Mouse (Mus musculus) forebrain, embryonic 16.5 days (tissue): ENCODE data around the gene Atxn7l3. TPM values are rescaled to one million over a fixed set of nuclear protein-coding genes. Genes with fewer than 3 reads are reported as not detected.

Experiments
- ATAC-seq: fragments of 200-750 bp; cut with Nextera tagmentation; 2 replicates; pipeline ENCODE4 v1.8.0; 2017; ENCODE audit warnings: mild to moderate bottlenecking, moderate library complexity
- H3K27ac ChIP-seq: fragments of 300-500 bp; sonication (generic); 2 replicates; pipeline ENCODE4 v1.5.1; 2014; ENCODE audit warnings: low read length, control low read depth
- H3K27me3 ChIP-seq: fragments of 300-500 bp; sonication (generic); replicated peaks from 2 replicates; pipeline ENCODE4 v1.6.1; 2014; ENCODE audit warnings: low read length; ENCODE audit not compliant: control insufficient read depth, insufficient read depth
- H3K36me3 ChIP-seq: fragments of 300-500 bp; sonication (generic); 2 replicates; pipeline ENCODE4 v1.6.1; 2014; ENCODE audit not compliant: control insufficient read depth, insufficient read depth
- H3K4me1 ChIP-seq: fragments of 300-500 bp; sonication (generic); replicated peaks from 2 replicates; pipeline ENCODE4 v1.6.1; 2014; ENCODE audit warnings: low read length; ENCODE audit not compliant: control insufficient read depth, insufficient read depth
- H3K4me2 ChIP-seq: fragments of 300-500 bp; sonication (generic); 2 replicates; pipeline ENCODE4 v1.6.1; 2014; ENCODE audit warnings: mild to moderate bottlenecking, low read length, control low read depth
- H3K4me3 ChIP-seq: fragments of 300-500 bp; sonication (generic); replicated peaks from 2 replicates; pipeline ENCODE4 v1.5.1; 2014; ENCODE audit warnings: mild to moderate bottlenecking, low read length, control low read depth
- H3K9ac ChIP-seq: fragments of 300-500 bp; sonication (generic); replicated peaks from 2 replicates; pipeline ENCODE4 v1.6.1; 2014; ENCODE audit warnings: low read depth, low read length, control low read depth
- H3K9me3 ChIP-seq: fragments of 300-500 bp; sonication (generic); 2 replicates; pipeline ENCODE4 v1.6.1; 2016; ENCODE audit warnings: low read length; ENCODE audit not compliant: control insufficient read depth
- WGBS: fragments of 180-500 bp; shearing (Covaris S2); extraction: QIAGEN DNeasy Blood & Tissue Kit; methylation state at CpG from one replicate; pipeline ENCODE4 v1.1.7; 2014; 5-methylcytosine and 5-hydroxymethylcytosine counted together
- polyA plus RNA-seq: library from polyadenylated mRNA; unstranded; fragments of >200 nt; fragmentation: Nextera tagmentation; extraction: Ambion mirVana; gene quantifications from 2 replicates; pipeline ENCODE4 v1.2.1, GENCODE M21; 2015

The Atxn7l3 gene
- polyA plus RNA-seq, 1 experiment from 2014 or later = 29.5 TPM

DNA sequence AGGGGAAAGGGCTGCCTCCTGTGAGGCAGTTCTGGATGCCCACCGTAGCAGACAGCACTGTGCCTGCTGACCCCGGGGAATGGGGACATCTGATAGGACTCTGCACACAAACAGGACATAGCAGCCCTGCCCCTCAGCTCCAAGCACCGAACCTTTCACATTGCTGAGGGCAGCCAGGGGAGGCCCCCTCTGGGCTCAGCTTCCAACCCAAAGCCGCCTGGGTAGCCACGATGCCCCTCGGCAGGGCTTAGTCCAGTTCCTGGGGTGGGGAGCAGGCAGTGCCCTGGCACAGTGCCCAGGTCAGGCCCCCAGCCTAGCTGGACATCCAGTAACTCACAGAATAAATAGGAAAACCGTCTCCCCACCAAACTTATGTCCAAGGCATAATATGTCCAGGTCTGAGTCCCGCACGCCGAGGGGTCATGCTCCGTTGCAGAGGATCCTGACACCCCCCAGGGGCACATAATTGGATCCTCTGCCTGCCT, 5.3 kb downstream of the Atxn7l3 start:
- no peak overlapping the region for H3K9ac ChIP-seq
- H3K36me3 ChIP-seq = peaks cover 18% of the 10 kb centered on the region
- no peak for ATAC-seq

GRCm38 (mm10) chr11:102290141-102290540, 6.3 kb downstream of the Atxn7l3 start:
- H3K36me3 ChIP-seq = peaks cover 18% of the 10 kb centered on the region

More for the DNA sequence above, 5.3 kb downstream of the Atxn7l3 start:
- H3K4me3 ChIP-seq = no peak overlapping the region
- no peak overlapping the region for H3K27ac ChIP-seq
- H3K27me3 ChIP-seq = no peaks in the 10 kb centered on the region
- H3K4me1 ChIP-seq = peaks cover 21% of the 10 kb centered on the region
- H3K4me2 ChIP-seq = no peak overlapping the region
- WGBS = 79% methylated on average over 11 of the region's 11 CpGs
- no peaks in the 10 kb centered on the region for H3K9me3 ChIP-seq

GRCm38 (mm10) chr11:102289511-102290100, 6.8 kb downstream of the Atxn7l3 start:
- Histone ChIP-seq H3K4me3 (no peak overlapping the region), H3K9me3 (no peaks in the 10 kb centered on the region), H3K27ac (no peak overlapping the region), H3K4me2 (no peak overlapping the region), H3K4me1 (peaks cover 18% of the 10 kb centered on the region), H3K9ac (no peak overlapping the region), H3K36me3 (peaks cover 18% of the 10 kb centered on the region), H3K27me3 (no peaks in the 10 kb centered on the region)
- ATAC-seq = no peak
- WGBS = 50% methylated on average over 6 of the region's 6 CpGs

More at GRCm38 (mm10) chr11:102290141-102290540, 6.3 kb downstream of the Atxn7l3 start:
- no peak for ATAC-seq
- no peaks in the 10 kb centered on the region for H3K27me3 ChIP-seq
- H3K9me3 ChIP-seq = no peaks in the 10 kb centered on the region
- WGBS = 81% methylated on average over 4 of the region's 4 CpGs
- H3K4me2 ChIP-seq = no peak overlapping the region
- no peak overlapping the region for H3K4me3 ChIP-seq
- no peak overlapping the region for H3K9ac ChIP-seq
- peaks cover 24% of the 10 kb centered on the region for H3K4me1 ChIP-seq
- H3K27ac ChIP-seq = no peak overlapping the region

GRCm38 (mm10) chr11:102288913-102289312, 7.5 kb downstream of the Atxn7l3 start:
- no peaks in the 10 kb centered on the region for H3K27me3 ChIP-seq
- no peak overlapping the region for H3K4me2 ChIP-seq
- H3K9ac ChIP-seq = no peak overlapping the region
- H3K27ac ChIP-seq = no peak overlapping the region
- H3K4me1 ChIP-seq = peaks cover 13% of the 10 kb centered on the region
- WGBS = 76% methylated on average over 2 of the region's 2 CpGs
- H3K36me3 ChIP-seq = peaks cover 18% of the 10 kb centered on the region
- ATAC-seq = no peak
- H3K9me3 ChIP-seq = no peaks in the 10 kb centered on the region
- H3K4me3 ChIP-seq = no peak overlapping the region

GRCm38 (mm10) chr11:102288027-102288804, 8.2 kb downstream of the Atxn7l3 start:
- H3K4me3 ChIP-seq = no peak overlapping the region
- ATAC-seq = no peak
- H3K36me3 ChIP-seq = peaks cover 15% of the 10 kb centered on the region
- no peak overlapping the region for H3K4me2 ChIP-seq
- H3K27ac ChIP-seq = no peak overlapping the region
- no peaks in the 10 kb centered on the region for H3K9me3 ChIP-seq
- WGBS = 89% methylated on average over 8 of the region's 8 CpGs
- no peak overlapping the region for H3K9ac ChIP-seq
- no peaks in the 10 kb centered on the region for H3K27me3 ChIP-seq
- peaks cover 13% of the 10 kb centered on the region for H3K4me1 ChIP-seq

DNA sequence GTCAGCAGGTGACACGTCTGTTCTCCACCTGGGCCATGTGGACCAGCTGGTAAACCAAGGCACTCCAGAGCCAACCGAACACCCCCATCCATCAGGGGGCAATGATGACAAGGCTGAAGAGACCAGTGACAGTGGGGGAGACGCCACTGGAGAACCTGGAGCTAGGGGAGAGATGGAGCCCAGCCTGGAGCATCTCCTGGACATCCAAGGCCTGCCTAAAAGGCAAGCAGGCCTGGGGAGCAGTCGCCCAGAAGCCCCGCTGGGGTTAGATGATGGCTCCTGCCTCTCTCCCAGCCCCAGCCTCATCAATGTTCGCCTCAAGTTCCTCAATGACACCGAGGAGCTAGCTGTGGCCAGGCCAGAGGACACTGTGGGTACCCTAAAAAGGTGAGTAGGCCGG, 8.9 kb downstream of the Atxn7l3 start:
- Histone ChIP-seq H3K27me3 (no peaks in the 10 kb centered on the region), H3K4me2 (no peak overlapping the region), H3K9me3 (no peaks in the 10 kb centered on the region), H3K4me3 (no peak overlapping the region), H3K9ac (no peak overlapping the region), H3K27ac (no peak overlapping the region), H3K36me3 (peaks cover 15% of the 10 kb centered on the region), H3K4me1 (peaks cover 13% of the 10 kb centered on the region)
- WGBS = 86% methylated on average over 8 of the region's 8 CpGs
- no peak for ATAC-seq

GRCm38 (mm10) chr11:102285095-102285834, 11.2 kb downstream of the Atxn7l3 start:
- no peaks in the 10 kb centered on the region for H3K9me3 ChIP-seq
- no peaks in the 10 kb centered on the region; the same call in 1 of the 2 replicates for H3K36me3 ChIP-seq
- H3K4me1 ChIP-seq = peaks cover 13% of the 10 kb centered on the region
- H3K4me3 ChIP-seq = peak overlapping the region; percentile 68
- H3K4me2 ChIP-seq = peak overlapping the region; percentile 75
- no peaks in the 10 kb centered on the region for H3K27me3 ChIP-seq
- H3K9ac ChIP-seq = peak overlapping the region; percentile 76
- ATAC-seq = peak; percentile 66
- WGBS = 5% methylated on average over 31 of the region's 31 CpGs
- peak overlapping the region; percentile 83 for H3K27ac ChIP-seq

GRCm38 (mm10) chr11:102284501-102285094, 11.8 kb downstream of the Atxn7l3 start, which contains the start of gene Tmub2:
Gene Tmub2 (plus strand): TSS chr11:102284931.
- WGBS = 0% methylated on average over 32 of the region's 32 CpGs
- Histone ChIP-seq H3K27ac (peak within 1 kb of the TSS; percentile 83), H3K36me3 (no peaks in the 10 kb centered on the region; the same call in 1 of the 2 replicates), H3K4me2 (peak within 1 kb of the TSS; percentile 75), H3K4me3 (peak within 1 kb of the TSS; percentile 68), H3K27me3 (no peaks in the 10 kb centered on the region), H3K4me1 (peaks cover 13% of the 10 kb centered on the region), H3K9ac (peak within 1 kb of the TSS; percentile 76), H3K9me3 (no peaks in the 10 kb centered on the region)
- peak; percentile 93 for ATAC-seq
